Comparison of ENCODE assay signal across 21 mouse cellular contexts in genomic region chr4:120400251-120400650, GRCm38 (mm10).
"Had no signal": no experiment of that assay in that cellular context is flagged by ENCODE, and none has a peak within 500 bp of the region (broad histone marks: within the 10 kb centered on the region; RNA-seq: fewer than 3 reads in every experiment).

No protein-coding gene starts in this region.

- H3K9me3 ChIP-seq: limb, embryonic 12.5 days; midbrain, embryonic 12.5 days; midbrain, embryonic 15.5 days; neural tube, embryonic 13.5 days; stomach, embryonic 15.5 days had no signal

- H3K27me3 ChIP-seq: midbrain, embryonic 15.5 days; neural tube, embryonic 13.5 days; stomach, embryonic 15.5 days had no signal

- ATAC-seq: intestine, postnatal 0 days; liver, postnatal 0 days; lung, postnatal 0 days; midbrain, embryonic 15.5 days had no signal

- H3K27ac ChIP-seq: kidney, postnatal 0 days; layer of hippocampus, adult 2 months; limb, embryonic 12.5 days; liver, embryonic 14.5 days; macrophage; midbrain, embryonic 12.5 days; midbrain, embryonic 15.5 days; neural tube, embryonic 13.5 days; stomach, embryonic 15.5 days had no signal

- H3K36me3 ChIP-seq: limb, embryonic 12.5 days; midbrain, embryonic 12.5 days; midbrain, embryonic 15.5 days; neural tube, embryonic 13.5 days; stomach, embryonic 15.5 days had no signal

- H3K9ac ChIP-seq: limb, embryonic 12.5 days; liver, embryonic 14.5 days; liver, postnatal 0 days; lung, embryonic 14.5 days; midbrain, embryonic 12.5 days; midbrain, embryonic 15.5 days; neural tube, embryonic 13.5 days; stomach, embryonic 15.5 days had no signal

- H3K4me2 ChIP-seq: limb, embryonic 12.5 days; liver, embryonic 11.5 days; lung, embryonic 14.5 days; midbrain, embryonic 12.5 days; midbrain, embryonic 15.5 days; neural tube, embryonic 13.5 days; stomach, embryonic 15.5 days had no signal

- DNase-seq: kidney, adult 2 months; kidney, postnatal 25 days; layer of hippocampus, adult 9-11 months; liver, postnatal 0 days; lung, embryonic 14.5 days; retina, postnatal 1 day; right cerebral cortex, postnatal 25 days; spleen, adult 18-20 months; thymus, postnatal 25 days had no signal

- H3K4me1 ChIP-seq: midbrain, embryonic 12.5 days; midbrain, embryonic 15.5 days; neural tube, embryonic 13.5 days; stomach, embryonic 15.5 days had no signal

- H3K4me3 ChIP-seq: layer of hippocampus, adult 2 months; limb, embryonic 12.5 days; midbrain, embryonic 12.5 days; midbrain, embryonic 15.5 days; neural tube, embryonic 13.5 days; stomach, embryonic 15.5 days had no signal
